Mouse (Mus musculus): Measurements from ENCODE around the gene Sgpl1. TPM values are rescaled to one million over a fixed set of nuclear protein-coding genes. Genes with fewer than 3 reads are reported as not detected.

Sgpl1 gene
- total RNA-seq, 2 experiments from 2014 or later = 20.4 to 22.8 TPM

DNA sequence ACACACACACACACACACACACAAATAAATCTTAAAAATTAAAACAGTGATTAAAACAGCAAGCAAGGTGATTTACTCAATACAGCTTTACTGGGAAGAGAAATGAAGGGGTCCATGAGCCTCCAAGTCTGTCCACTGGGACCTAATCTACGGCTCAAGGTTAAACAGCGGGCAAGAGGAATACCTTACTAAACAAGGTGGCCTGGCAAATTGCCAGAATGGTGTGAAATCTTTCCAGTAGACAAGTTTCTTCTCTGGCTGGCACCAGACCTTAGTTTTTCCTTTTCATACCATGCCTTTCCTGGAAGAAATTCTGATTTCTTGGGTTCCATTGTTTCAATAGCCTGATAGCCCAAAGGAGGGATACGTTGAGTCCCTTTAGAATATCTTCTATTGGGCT, 59.0 kb downstream of the Sgpl1 start:
- DNase-seq (ENCODE audit: low spot score in 2 of 2) = no peak

DNA sequence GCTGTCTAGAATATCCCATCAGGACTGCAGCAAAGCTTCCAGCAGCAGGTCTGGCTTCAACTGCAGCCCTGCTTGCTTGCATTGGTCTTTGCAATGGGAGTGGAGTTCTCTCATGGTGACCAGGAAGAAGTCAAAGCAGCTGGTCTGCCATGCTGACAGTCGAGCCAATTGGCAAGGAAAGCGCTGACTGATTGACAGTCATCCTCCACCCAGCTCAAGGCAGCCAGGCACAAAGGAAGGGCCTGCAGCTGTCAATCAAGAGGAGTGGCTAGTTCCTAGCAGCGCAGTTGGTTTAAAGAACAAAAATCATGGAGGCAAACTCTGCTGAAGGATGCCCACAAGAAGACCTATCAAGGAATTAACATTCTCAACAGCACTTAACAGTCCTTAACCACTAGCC, 61.0 kb downstream of the Sgpl1 start:
- no peak for DNase-seq (ENCODE audit: low spot score in 2 of 2)

DNA sequence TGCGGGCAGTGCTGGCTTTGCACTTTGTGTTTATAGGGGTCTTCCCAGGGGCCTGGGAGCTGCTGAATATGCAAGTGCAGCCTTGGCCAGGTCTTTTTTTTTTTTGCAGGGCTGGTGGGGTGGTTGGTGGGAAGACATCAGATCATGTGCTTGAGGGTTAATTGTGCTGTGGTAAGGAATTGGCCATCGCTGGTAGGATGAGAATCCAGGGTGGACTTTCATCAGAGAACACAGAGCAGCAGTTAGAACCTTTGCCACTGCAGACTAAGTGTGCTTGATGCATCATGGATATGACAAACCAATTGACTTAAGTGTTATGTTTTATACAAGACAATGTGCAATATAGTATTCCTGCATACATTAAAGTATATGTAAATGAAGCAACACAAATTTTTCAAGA, 62.1 kb downstream of the Sgpl1 start:
- no peak for DNase-seq (ENCODE audit: low spot score in 2 of 2)

DNA sequence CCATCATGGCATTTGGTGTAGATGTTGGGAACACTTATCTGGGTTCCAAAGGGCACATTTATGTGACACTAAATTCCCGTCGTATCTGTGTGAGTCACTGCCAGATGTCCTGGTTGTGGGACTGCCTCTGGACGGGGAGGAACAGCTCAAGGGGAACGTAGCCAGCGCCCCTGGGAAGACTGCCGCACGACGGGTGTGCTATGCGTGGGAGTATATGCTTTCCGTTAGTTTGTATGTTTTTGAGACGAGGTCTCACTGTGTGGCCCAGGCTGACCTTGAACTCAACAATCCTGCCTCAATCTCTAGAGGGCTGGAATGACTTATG, 66.6 kb downstream of the Sgpl1 start:
- DNase-seq (ENCODE audit: low spot score in 2 of 2) = no peak

DNA sequence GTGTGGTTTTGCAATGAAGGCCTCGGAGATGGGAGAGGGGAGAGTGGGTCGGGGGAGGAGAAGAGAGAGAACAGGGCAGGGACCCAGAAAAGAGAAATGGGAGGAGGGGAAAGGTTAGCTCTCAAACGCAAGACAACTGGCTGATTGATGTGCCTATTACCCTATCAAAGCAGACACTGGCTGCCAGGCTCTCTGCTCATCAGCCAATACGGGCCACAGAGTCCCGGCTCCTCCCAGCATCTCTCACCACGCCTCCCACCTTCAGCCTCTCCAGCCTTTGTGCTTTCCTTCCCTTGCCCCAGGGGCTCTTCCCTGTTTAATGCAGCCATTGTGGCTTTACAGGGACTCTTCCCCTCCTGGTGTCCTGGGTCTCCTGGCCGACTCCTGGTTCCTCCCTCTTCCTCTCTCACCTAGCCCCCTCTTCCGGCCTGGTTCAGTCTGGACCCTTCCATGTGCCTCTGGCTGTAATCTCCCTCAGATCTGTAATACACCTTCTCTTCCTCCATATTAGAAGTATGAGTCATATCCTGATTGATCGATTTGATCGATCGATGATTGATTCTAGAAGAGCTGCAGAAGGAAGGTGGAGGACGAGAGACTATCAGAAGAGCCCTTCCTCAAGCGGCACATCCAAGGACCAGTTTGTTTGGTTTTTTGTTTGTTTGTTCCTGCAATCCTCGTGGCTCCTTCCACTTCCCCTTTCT, 67.1 kb downstream of the Sgpl1 start:
- DNase-seq (ENCODE audit: low spot score in 2 of 2) = peak in 1 of 2 experiments; percentile 70

DNA sequence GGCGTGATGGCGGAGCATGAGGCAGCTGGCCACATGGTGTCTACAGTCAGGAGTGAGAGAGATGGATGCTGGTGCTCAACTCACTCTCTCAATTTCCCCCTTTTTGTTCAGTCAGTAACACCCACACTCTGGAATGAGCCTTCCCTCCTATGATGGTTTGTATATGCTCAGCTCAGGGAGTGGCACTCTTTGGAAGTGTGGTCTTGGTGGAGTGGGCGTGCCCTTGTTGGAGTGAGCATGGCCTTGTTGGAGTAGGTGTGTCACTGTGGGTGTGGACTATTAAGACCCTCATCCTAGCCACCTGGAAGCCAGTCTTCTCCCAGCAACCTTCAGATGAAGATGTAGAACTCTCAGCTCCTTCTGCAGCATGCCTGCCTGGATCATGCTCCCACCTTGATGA, 71.9 kb downstream of the Sgpl1 start:
- DNase-seq (ENCODE audit: low spot score in 2 of 2) = no peak

DNA sequence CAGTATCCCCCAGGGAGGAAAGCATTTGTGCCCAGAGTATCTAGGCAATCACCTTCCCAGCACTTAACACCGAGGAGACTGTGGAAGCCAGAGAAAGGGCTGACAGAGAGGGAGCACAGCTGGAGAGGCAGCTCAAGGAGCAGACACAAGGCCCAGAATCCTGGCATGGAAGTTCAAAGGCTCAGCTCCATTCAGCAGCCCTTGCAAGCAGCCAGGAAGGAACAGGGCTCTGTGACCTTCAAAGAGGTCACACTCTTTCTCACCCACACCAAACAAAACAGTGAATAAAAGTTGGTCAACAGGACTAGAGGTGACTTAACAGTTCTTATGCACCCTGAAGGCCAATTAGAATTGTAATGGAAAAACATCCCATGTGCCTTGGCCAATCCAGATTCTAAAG, 72.9 kb downstream of the Sgpl1 start:
- DNase-seq (ENCODE audit: low spot score in 2 of 2) = no peak

DNA sequence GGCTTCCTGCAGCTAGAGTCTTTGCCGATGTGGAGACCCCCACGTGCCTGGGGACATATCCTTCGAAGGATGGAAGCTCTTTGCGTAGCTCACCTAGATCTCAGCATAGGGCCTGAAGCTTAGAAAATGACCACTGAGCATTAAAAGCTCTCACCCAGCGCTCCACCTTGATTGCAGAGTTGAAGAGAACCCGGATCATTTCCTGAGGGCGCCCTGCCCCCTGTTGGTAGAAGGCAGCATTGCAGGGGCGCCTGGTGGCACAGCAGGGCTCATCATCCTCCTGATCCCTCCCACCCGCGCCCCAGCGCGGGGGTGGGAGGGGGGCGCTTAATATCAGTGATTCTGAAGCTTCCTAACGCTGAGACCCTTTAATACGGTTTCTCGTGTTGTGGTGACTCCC, 75.2 kb downstream of the Sgpl1 start:
- DNase-seq (ENCODE audit: low spot score in 2 of 2) = peak; percentile 28 to 69

DNA sequence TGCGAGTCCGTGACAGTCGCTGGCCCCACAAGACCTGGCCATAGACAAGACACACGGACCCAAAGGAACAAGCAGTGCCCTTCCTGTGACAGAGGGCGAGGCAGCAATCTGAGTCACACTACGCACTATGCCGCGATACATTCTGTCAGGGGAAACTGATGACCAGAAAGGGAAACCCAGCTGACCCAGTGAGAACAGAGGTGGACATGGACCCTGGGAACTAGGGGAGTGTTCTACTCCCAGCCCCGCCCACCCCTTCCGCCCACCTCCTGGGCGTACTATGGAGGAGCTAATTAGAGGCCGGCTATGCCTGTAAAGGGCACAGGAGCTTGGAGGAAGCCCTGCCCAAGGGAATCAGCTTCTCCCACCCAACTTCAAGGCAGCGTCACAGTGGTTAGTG, 78.3 kb downstream of the Sgpl1 start:
- no peak for DNase-seq (ENCODE audit: low spot score in 2 of 2)

DNA sequence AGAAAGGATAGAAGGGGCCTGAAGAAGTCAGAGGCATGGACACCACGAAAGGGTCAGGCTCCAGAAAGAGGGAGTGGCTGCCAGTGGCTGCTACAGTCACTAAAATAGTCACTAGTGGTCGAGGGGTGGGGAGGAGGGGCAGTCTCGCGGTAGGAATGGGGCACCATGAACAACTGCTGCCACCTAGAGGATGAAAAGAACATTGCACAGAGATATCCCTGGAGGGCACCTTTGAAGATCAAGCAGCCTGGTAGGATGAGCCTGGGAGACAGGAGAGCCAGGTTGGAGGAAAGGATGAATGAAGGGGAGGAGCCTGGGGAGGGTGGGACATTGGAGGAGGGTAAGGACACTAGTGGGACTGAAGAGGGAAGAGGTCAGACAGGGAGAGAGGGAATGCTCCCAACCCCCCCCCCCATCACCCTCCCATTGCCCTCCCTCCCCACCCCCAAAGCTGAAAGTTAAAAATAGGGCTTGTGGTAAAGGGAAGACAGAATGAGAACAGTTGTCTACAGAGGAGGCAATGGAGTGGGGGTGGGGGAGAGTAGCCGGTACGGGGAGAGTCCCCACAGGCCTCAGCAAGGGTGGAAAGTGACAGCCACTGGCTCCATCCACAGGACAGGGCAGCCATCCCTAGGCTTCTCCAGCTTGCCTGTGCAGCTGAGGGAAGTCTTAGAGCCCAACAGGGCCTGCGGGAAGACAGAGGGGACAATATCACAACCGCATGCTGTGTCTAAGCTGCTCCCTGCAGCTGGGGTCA, 78.9 kb downstream of the Sgpl1 start:
- peak; percentile 29 to 77 for DNase-seq (ENCODE audit: low spot score in 2 of 2)

DNA sequence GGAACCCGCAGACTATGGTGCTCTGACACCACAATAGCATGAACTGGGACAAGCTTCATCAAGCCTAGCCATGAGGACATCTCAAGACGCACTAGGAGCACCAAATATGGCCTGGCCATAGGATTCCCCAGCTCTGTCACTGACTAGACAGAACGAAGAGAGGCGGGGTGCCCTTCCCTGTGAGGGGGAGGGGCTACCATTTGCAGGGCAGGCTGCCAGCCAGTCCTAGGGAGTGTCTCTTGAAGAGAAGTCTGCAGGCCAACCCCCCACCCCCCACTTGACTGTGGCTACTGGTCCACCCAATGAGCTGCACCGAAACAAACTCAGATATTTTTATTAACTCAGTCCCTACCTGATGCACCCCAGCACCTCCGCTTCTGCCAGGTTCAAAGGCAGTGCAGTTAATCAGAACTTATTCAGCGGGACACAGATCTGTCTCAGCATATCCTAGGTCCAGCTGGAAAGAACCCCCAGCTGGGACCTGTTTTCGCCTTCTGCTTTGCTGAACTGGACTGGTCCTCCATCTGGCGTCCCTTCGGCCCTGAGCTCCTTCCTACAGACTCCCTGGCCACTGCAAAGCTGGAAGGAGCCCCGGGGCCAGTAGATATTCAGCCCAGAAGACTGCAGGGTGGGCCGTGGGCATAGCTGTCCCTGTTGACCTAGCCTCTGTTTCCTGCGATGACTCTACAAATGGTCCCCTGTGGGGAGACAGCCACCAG, 82.1 kb downstream of the Sgpl1 start:
- no peak for DNase-seq (ENCODE audit: low spot score in 2 of 2)

DNA sequence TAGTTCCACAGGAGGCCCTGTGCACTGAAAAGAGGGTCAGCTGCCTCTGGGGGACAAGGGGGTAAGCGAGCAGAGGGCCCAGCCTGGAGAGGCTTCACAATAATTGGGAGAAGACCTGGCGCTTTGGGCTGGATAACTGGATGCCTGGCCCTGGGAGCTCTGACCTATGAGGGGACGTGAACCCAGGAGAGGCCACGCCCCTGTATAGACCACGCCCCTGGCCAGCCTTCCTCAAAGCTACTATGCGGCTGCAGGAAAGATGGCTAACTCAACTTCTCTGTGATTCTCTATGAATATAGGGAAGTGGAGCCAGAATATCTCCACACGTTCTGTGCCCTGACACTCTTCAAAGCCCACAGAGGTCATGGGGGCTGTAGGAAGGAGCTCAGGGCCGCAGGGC, 82.9 kb downstream of the Sgpl1 start:
- DNase-seq (ENCODE audit: low spot score in 2 of 2) = no peak

DNA sequence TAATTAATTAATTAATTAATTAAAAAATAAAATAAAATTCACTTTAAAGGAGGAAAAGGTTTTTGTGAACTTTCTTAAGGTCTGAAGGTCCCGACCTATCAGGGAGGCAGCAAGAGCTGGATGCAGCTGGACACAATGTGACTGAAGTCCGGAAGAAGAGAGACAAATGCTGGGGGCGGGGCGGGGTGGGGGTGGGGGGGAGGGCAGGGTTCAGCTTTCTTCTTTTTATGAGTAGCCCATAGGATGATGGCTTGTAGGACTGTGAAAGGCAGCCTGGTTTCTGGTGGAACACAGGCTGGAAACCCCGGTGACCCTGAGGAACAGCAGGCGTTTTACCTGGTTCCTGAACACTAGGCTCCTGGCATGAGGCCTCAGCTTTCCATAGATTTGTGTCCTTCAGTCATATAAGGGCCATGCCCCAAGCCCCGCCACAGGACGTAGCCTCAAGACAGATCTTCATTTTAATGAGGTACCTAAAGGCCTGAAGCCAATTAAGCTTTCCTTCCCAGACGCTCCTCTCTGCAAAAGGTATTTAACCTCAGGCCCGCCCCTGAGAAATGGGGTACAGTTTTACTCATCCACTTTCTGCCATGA, 84.1 kb downstream of the Sgpl1 start:
- no peak for DNase-seq (ENCODE audit: low spot score in 2 of 2)

DNA sequence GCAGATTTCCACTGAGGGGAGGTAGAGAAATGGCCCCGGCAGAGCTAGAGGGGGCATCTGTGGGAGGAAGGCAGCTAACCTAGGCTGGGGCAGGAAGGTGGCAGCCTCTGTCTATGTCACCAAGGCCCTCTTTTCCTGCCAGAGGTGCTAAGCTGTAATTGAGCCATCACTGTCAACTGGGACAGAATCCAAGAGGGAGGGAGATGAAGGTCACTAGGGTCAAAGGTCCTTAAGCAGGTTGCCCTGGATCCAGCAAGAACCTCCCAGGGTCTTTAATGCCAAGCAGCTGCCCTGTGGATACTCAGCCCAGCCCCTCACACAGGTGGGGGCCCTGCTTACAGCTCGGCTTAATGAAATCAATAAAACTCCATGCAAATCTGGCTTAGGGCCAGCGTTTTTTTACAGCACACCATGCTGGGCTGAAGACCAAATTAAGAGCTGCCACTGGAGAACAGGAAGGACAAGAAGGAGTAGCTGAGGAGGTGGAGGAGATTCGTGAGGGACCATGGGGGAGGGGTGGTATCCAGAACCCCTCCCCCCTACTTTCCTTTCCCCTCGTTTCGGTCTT, 87.9 kb downstream of the Sgpl1 start:
- no peak for DNase-seq (ENCODE audit: low spot score in 2 of 2)

DNA sequence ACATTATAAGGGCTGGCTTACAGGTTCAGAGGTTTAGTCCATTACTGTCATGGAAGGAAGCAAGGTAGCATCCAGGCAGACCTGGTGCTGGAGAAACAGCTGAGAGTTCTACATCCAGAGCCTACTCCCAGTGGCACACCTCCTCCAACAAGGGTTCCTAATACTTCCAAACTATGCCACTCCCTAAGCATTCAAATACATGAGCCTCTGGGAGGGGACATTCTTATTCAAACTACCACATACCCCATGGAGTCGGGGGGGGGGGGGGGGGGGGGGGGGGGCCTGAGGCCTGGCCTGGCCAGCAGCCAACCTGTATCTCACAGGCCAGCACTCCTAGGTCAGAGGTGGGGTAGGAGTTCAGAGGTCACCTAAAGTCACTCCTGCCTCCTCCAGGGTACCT, 88.4 kb downstream of the Sgpl1 start:
- no peak for DNase-seq (ENCODE audit: low spot score in 2 of 2)

DNA sequence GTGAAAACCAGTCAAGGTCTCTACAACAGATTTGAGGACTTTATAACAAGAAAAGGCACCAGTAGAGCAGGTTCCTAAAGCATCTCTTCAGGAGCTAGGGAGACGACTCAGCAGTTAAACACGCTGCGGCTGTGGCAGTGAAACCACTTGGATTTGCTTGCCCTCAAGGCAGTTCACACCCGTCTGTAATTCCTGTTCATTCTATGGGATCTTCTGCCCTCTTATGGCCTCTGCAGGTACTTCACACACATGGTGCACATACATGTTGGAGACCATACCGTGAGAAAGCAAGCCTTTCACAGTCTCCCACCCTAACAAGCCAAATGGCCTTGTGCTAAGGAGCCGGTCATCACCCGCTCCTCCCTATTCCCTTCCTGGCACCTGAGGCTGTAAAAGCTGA, 90.8 kb downstream of the Sgpl1 start:
- DNase-seq (ENCODE audit: low spot score in 2 of 2) = no peak

DNA sequence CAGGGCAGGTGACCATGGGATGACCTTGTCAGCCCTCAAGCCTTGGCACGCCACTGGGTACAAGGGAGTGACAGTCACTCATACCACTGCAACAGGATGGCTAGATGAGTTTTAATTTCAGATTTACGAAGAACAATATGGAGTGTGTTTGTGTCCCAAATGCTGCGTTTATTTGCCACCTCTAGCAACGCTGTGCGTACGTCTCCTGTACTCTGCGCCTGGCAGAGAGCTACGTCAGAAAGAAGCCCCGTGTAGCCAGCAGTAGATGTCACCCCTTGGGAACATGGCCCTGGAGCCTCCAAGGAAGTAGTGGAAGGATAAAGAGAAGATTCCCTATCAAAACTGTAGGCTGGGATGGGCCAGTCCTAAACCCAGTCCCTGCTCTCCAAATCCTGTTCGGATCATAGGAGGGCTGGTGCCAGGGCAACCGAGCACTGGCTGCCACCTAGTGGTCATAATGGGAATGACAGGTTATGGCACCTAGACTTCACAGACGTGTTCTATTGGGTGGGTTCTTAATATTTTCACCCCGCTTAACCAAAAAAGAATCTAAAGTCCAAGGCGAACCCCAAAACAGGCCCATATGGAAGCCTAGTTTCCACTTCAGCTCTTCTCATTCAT, 95.4 kb downstream of the Sgpl1 start:
- peak; percentile 43 to 84 for DNase-seq (ENCODE audit: low spot score in 2 of 2)

Data from layer of hippocampus, adult 18-20 months (tissue).